Mouse (Mus musculus) kidney, embryonic 16.5 days (tissue): ENCODE measurements around the gene Atp5g2. TPM values are rescaled to one million over a fixed set of nuclear protein-coding genes. Genes with fewer than 3 reads are reported as not detected.
"Not testable (repeated sequence)": the region's sequence is repeated elsewhere in the genome, so short reads cannot be mapped to it uniquely, and the experiment has no call there.

ENCODE experiments used
- ATAC-seq: fragments of 200-750 bp; cut with Nextera tagmentation; 2 replicates; pipeline ENCODE4 v1.8.0; 2017; ENCODE audit warnings: moderate TSS enrichment; ENCODE audit not compliant: low FRiP score, low TSS enrichment
- H3K27ac ChIP-seq: fragments of 300-500 bp; sonication (generic); 2 replicates; pipeline ENCODE4 v1.5.1; 2014; ENCODE audit warnings: low read length
- H3K27me3 ChIP-seq: fragments of 300-500 bp; sonication (generic); 2 replicates; pipeline ENCODE4 v1.6.1; 2014; ENCODE audit warnings: low read length, control low read depth, mixed read lengths; ENCODE audit not compliant: insufficient read depth
- H3K36me3 ChIP-seq: fragments of 300-500 bp; sonication (generic); 2 replicates; pipeline ENCODE4 v1.6.1; 2014; ENCODE audit warnings: low read length, control low read depth, mixed read lengths; ENCODE audit not compliant: insufficient read depth
- H3K4me1 ChIP-seq: fragments of 300-500 bp; sonication (generic); 2 replicates; pipeline ENCODE4 v1.6.1; 2014; ENCODE audit warnings: low read length, control low read depth, mixed read lengths; ENCODE audit not compliant: insufficient read depth
- H3K4me2 ChIP-seq: fragments of 300-500 bp; sonication (generic); replicated peaks from 2 replicates; pipeline ENCODE4 v1.6.1; 2014; ENCODE audit warnings: low read depth, low read length
- H3K4me3 ChIP-seq: fragments of 300-500 bp; sonication (generic); 2 replicates; pipeline ENCODE4 v1.5.1; 2014; ENCODE audit warnings: mild to moderate bottlenecking, low read length
- H3K9ac ChIP-seq: fragments of 300-500 bp; sonication (generic); replicated peaks from 2 replicates; pipeline ENCODE4 v1.6.1; 2014; ENCODE audit warnings: low read length
- H3K9me3 ChIP-seq: fragments of 300-500 bp; sonication (generic); 2 replicates; pipeline ENCODE4 v1.6.1; 2016; ENCODE audit warnings: low read length, control low read depth
- WGBS: fragments of 180-500 bp; shearing (Covaris S2); extraction: QIAGEN DNeasy Blood & Tissue Kit; methylation state at CpG from one replicate; pipeline ENCODE4 v1.1.7; 2014; 5-methylcytosine and 5-hydroxymethylcytosine counted together
- polyA plus RNA-seq: library from polyadenylated mRNA; unstranded; fragments of >200 nt; fragmentation: Nextera tagmentation; extraction: Ambion mirVana; gene quantifications from 2 replicates; pipeline ENCODE4 v1.2.1, GENCODE M21; 2015

Gene Atp5g2
- polyA plus RNA-seq, 1 experiment from 2014 or later = 60.1 TPM

- peak overlapping the region; percentile 88 for H3K4me2 ChIP-seq
- H3K27me3 ChIP-seq = no peaks in the 10 kb centered on the region
- WGBS = under 1% methylated on average over 52 of the region's 53 CpGs
- peak overlapping the region; percentile 100 for H3K9ac ChIP-seq
- H3K4me3 ChIP-seq = peak overlapping the region; percentile 88
- H3K36me3 ChIP-seq = peaks cover 18% of the 10 kb centered on the region
- H3K9me3 ChIP-seq = no peaks in the 10 kb centered on the region
- ATAC-seq = peak; percentile 92
- peaks cover 29% of the 10 kb centered on the region for H3K4me1 ChIP-seq
- H3K27ac ChIP-seq = peak overlapping the region; percentile 98
Measured at GRCm38 (mm10) chr15:102670767-102671575, 1.2 kb downstream of the Atp5g2 start.

GRCm38 (mm10) chr15:102670281-102670680, 1.9 kb downstream of the Atp5g2 start:
- 6% methylated on average over 6 of the region's 6 CpGs for WGBS
- ATAC-seq = peak; percentile 11; the same call in 1 of the 2 replicates
- Histone ChIP-seq H3K27ac (peak overlapping the region; percentile 97), H3K4me3 (peak overlapping the region; percentile 88), H3K4me2 (peak overlapping the region; percentile 88), H3K9ac (peak overlapping the region; percentile 100), H3K9me3 (no peaks in the 10 kb centered on the region), H3K4me1 (peaks cover 29% of the 10 kb centered on the region), H3K27me3 (no peaks in the 10 kb centered on the region), H3K36me3 (peaks cover 23% of the 10 kb centered on the region)

DNA sequence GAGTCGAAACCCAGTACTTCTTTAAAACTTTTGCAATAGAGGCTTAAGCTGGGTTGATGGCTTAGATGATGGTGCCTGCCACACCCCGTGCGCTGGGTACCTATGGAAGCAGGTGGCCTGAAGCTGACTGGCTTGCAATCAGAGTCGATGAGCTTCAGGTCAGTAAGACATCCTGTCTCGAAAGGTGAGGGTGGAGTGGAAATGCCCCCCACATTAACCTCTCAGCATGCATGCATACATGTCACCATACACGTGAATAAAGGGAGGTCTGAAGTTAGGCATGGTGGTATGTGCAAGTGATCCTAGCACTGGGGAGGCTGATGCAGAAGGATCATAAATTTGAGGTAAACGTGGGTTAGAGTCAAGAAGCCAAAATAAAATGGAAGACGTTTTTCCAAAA, 2.6 kb downstream of the Atp5g2 start:
- Histone ChIP-seq H3K27me3 (no peaks in the 10 kb centered on the region), H3K36me3 (peaks cover 30% of the 10 kb centered on the region), H3K4me3 (no peak overlapping the region), H3K4me2 (peak overlapping the region; percentile 28; the same call in 1 of the 2 replicates), H3K9ac (peak overlapping the region; percentile 50), H3K4me1 (peaks cover 29% of the 10 kb centered on the region), H3K27ac (no peak overlapping the region), H3K9me3 (no peaks in the 10 kb centered on the region)
- no peak for ATAC-seq
- 74% methylated on average over 8 of the region's 8 CpGs for WGBS

DNA sequence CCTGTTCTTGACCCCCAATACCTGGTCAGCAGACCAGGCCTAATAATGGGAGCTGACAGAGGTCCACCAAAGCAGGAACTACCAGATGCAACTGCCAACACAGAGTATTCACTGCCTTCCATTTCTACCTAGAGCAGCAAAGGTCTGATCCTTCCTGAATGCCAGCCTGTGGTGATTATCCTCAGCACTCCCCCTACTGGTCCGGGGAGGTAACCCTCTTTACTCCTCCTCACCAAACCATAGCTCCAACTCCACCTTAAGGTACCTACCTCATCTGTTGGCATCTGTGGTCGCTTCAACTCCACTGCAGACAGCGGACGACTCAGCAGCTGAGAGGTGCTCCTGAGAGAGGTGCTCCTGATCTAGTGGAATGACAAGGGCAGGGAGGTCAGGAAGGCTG, 6.7 kb downstream of the Atp5g2 start:
- Histone ChIP-seq H3K27me3 (no peaks in the 10 kb centered on the region), H3K4me3 (no peak overlapping the region), H3K9ac (no peak overlapping the region), H3K4me2 (no peak overlapping the region), H3K9me3 (no peaks in the 10 kb centered on the region), H3K27ac (no peak overlapping the region), H3K4me1 (peaks cover 11% of the 10 kb centered on the region), H3K36me3 (peaks cover 60% of the 10 kb centered on the region)
- ATAC-seq = no peak
- 57% methylated on average over 4 of the region's 4 CpGs for WGBS

DNA sequence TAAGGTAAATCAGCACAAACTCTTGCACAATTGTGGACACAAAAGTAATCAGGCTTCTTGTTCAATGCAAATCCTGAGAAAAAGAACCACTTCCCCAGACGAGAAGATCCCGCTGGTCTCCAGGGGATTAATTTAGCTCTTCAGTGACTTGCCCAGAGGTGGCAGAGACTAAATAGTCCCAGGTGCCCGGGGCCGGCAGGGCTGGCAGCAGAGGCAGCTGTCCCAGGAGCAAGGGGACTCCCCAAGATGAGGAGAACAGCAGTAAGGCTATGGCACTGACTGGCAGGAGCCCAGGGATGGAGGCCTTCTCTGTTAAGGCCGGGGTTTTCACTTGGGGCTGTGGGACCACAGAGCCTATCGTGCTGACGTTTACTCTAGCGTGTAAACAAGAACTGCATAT, 8.3 kb downstream of the Atp5g2 start:
- H3K9ac ChIP-seq = no peak overlapping the region
- H3K9me3 ChIP-seq = no peaks in the 10 kb centered on the region
- H3K4me1 ChIP-seq = no peaks in the 10 kb centered on the region
- no peak for ATAC-seq
- H3K4me3 ChIP-seq = no peak overlapping the region
- peaks cover 67% of the 10 kb centered on the region for H3K36me3 ChIP-seq
- no peaks in the 10 kb centered on the region for H3K27me3 ChIP-seq
- 90% methylated on average over 8 of the region's 8 CpGs for WGBS
- no peak overlapping the region for H3K4me2 ChIP-seq
- H3K27ac ChIP-seq = no peak overlapping the region

DNA sequence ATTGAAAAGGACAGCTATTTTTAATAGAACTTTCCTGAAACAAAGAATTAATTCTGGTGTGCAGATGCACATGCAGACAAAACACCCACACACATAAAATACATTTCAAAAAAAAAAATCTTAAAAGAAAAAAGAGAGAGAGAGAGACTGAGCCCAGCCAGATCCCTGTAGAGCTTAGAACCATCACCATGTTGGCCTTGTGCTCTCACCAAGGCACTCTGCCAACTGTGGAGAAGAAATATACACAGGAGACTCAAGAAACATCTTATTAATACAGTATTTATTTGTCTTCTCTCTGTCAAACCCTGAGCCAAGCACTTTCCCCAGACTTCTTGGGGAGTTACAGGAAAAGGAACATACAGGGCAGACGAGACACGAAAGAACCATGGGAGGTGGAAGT, 9.6 kb downstream of the Atp5g2 start:
- H3K4me1 ChIP-seq, H3K27ac ChIP-seq, H3K4me2 ChIP-seq, H3K27me3 ChIP-seq, H3K4me3 ChIP-seq, H3K9me3 ChIP-seq, H3K9ac ChIP-seq, ATAC-seq: not testable (repeated sequence)
- peaks cover 65% of the 10 kb centered on the region for H3K36me3 ChIP-seq
- WGBS = no CpG with 5 or more reads among the region's 2 CpGs

GRCm38 (mm10) chr15:102657926-102658381, 14.2 kb downstream of the Atp5g2 start:
- peaks cover 16% of the 10 kb centered on the region for H3K4me1 ChIP-seq
- H3K36me3 ChIP-seq = peaks cover 24% of the 10 kb centered on the region
- ATAC-seq = no peak
- H3K27me3 ChIP-seq = no peaks in the 10 kb centered on the region
- H3K9me3 ChIP-seq = no peaks in the 10 kb centered on the region
- H3K4me2 ChIP-seq = no peak overlapping the region
- no peak overlapping the region for H3K9ac ChIP-seq
- WGBS = 55% methylated on average over 3 of the region's 3 CpGs
- peak overlapping the region; percentile 86 for H3K27ac ChIP-seq
- no peak overlapping the region for H3K4me3 ChIP-seq

DNA sequence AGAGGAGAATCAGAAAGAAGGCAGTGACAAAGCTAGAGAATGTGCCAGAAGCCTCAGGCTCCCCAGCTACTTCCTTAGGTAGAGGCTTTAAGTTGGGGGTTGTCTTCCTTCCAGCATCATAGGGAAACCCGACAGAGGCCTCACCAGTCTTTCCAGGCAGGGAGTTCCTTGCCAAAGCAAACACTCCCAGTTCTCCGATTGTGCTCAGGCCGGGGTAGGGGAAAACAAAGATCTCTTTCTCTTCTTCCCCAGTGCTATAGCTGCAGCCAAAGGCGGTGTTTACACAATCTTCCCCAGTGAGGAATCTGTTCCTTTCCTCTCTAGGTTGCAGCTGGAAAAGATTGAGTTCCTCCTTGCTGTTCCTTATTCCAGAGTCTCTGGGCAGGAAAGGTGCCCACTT, 15.5 kb downstream of the Atp5g2 start:
- H3K4me3 ChIP-seq = no peak overlapping the region
- ATAC-seq = peak; percentile 54
- H3K27me3 ChIP-seq = no peaks in the 10 kb centered on the region
- no peak overlapping the region for H3K9ac ChIP-seq
- H3K4me1 ChIP-seq = peaks cover 16% of the 10 kb centered on the region
- H3K36me3 ChIP-seq = peaks cover 13% of the 10 kb centered on the region
- H3K27ac ChIP-seq = peak overlapping the region; percentile 86
- 20% methylated on average over 4 of the region's 4 CpGs for WGBS
- H3K9me3 ChIP-seq = no peaks in the 10 kb centered on the region
- no peak overlapping the region for H3K4me2 ChIP-seq

GRCm38 (mm10) chr15:102651928-102652660, 20.1 kb downstream of the Atp5g2 start:
- WGBS = 85% methylated on average over 8 of the region's 9 CpGs
- H3K9me3 ChIP-seq = not testable (repeated sequence)

DNA sequence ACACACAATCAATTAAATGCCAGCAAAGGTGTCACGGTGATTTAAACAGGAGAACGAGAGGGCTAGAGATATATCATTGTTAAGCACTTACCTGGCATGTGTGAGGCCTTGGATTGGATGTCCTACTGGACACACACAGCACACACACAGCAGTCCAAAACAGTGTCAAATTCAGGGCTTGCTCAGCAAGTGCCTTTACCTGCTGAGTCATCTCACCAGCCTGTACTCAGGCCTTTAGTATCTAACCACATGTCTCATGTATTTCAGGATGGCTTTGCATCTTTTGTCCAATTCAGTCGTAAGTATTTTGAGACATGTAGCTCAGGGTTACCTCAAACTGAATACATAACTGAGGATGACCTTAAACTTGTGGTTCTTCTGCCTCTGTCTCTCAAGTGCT, 21.0 kb downstream of the Atp5g2 start:
- ATAC-seq = no peak
- Histone ChIP-seq H3K4me3 (no peak overlapping the region), H3K9me3 (no peaks in the 10 kb centered on the region), H3K4me1 (peaks cover 3% of the 10 kb centered on the region; the same call in 1 of the 2 replicates), H3K36me3 (no peaks in the 10 kb centered on the region), H3K9ac (no peak overlapping the region), H3K27ac (no peak overlapping the region), H3K27me3 (no peaks in the 10 kb centered on the region), H3K4me2 (no peak overlapping the region)
- 67% methylated on average over 3 of the region's 3 CpGs for WGBS

More at GRCm38 (mm10) chr15:102651928-102652660, 20.1 kb downstream of the Atp5g2 start:
- H3K4me2 ChIP-seq, H3K27ac ChIP-seq, ATAC-seq, H3K9ac ChIP-seq, H3K36me3 ChIP-seq, H3K4me3 ChIP-seq, H3K27me3 ChIP-seq: not testable (repeated sequence)
- peaks cover 11% of the 10 kb centered on the region for H3K4me1 ChIP-seq
